Mouse (Mus musculus): ENCODE data around the gene Tbc1d17. TPM values are rescaled to one million over a fixed set of nuclear protein-coding genes. Genes with fewer than 3 reads are reported as not detected.

Gene Tbc1d17
- total RNA-seq, 2 experiments from 2014 or later = 87.9 to 92.0 TPM

- peak; percentile 70 to 81 for DNase-seq (ENCODE audit: low spot score in 2 of 2)
These were observed 21.0 kb upstream of the Tbc1d17 start, which contains the start of gene Ptov1 for GRCm38 (mm10) chr7:44869697-44870528. Gene Ptov1 (minus strand): TSS chr7:44869788.

- DNase-seq (ENCODE audit: low spot score in 2 of 2) = peak; percentile 50 to 53
These were observed 20.2 kb upstream of the Tbc1d17 start for GRCm38 (mm10) chr7:44868919-44869696.

- no peak for DNase-seq (ENCODE audit: low spot score in 2 of 2)
These were observed 19.6 kb upstream of the Tbc1d17 start for GRCm38 (mm10) chr7:44868465-44868864.

- no peak for DNase-seq (ENCODE audit: low spot score in 2 of 2)
These were observed 18.9 kb upstream of the Tbc1d17 start for GRCm38 (mm10) chr7:44867802-44868201.

DNA sequence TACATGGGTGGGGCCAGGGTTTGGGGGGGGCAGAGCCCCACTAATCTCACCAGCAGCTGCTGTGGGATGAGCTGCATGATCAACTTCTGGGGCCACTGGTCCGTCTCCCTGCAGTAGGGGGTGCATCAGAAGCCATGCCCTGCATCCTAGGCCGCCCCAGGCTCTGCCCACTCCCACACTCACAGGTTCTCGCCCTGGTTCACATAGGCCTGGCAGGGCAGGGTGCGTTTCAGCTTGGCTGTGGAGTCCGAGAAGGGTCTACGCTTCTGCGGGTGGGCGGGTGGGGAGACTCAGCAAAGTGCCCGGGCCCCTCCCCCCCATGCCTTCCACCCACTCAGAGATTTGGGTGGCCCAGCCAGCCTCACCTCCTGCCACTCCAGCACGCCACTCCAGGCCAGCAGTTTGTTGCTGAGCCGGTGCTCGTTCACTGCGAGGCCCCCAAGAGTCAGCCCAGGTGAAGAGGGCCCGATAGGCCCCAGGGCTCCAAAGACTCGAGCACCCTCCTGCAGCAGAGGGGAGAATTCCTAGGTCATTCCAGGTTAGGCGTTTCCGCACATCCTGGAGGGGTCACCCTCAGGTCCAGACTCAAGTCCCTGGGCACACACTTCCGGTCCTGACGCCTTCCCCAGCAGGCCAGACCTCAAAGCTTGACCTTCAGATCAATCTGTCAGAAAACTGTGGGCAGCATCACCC is 18.3 kb upstream of the Tbc1d17 start:
- DNase-seq (ENCODE audit: low spot score in 2 of 2) = no peak

DNA sequence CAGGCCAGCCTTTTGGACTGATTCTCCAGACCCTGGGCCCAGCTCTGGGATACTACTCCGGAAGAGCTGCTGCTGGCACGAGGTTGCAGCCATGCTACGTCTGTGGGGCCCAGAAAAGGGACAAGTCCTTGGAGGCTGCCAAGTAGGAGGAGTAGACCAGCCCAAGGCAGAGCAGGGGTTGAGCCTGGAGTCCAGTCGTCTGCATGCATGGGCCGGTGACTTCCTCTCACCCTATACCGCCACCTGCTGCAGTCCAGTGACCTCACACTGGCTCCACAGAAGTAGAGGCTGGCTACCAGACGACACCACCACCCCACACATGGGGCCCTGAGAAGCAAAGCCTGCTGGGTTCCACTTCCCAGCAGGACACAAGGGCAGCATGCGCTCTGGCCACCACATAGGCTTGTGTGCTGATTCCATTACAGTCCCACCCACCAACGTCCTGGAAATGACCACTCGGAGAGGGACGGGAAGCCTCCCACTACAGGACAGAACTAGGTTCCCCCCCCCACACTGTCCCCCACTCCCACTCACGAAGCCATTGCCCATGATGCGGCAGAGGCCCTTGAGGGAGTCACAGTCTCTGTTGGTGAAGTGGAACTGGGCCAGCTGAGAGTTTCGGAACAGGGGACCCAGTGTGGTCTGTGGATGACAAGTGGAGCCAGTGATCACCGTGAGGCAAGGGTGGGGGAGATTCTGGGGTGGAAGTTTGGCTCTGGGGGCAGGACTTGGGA is 17.6 kb upstream of the Tbc1d17 start:
- DNase-seq (ENCODE audit: low spot score in 2 of 2) = peak in 1 of 2 experiments; percentile 71

DNA sequence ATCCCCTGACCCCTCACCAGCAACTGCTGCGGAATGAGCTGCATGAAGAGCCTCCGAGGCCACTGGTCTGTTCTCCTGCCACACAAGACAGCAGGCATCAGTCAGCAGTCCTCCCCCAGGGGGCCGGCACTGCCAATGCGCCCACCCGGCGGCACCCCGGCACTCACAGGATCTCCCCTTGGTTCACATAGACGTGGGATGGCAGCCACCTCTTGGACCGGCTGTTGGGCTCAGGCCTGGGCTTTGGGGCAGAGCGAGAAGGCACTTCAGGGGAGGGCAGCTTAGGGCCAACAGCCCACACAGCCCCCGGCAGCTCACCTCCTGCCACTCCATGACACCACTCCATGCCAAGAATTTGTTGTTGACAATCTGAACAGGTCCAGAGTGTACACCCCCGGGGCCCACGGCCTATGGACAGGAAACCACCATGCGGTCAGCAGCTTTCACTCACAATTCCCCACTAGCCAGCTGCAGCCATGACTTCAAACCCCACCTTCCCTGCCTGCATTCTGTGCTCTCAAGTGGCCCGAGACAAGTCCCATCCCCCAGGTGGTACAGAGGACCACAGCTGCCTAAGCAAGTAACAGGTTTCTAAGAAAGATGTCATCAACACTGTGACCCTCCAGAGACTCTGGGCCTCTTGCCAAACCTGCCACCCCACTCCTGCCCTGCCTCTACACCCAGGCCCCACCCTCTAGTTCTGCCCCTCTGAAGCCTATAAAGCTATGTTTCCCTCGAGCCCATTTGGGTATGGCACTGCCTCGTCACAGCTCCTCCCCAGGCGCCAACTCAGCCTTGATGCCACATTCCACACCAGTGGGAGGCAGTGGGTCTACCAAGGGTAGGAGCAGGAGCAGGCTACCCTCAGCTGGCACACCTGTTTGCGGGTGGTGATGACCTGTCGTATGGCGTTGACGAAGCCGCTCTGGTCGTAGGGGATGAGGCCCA is 16.0 kb upstream of the Tbc1d17 start:
- no peak for DNase-seq (ENCODE audit: low spot score in 2 of 2)

- DNase-seq (ENCODE audit: low spot score in 2 of 2) = no peak
These were observed 15.2 kb upstream of the Tbc1d17 start for GRCm38 (mm10) chr7:44863982-44864494.

DNA sequence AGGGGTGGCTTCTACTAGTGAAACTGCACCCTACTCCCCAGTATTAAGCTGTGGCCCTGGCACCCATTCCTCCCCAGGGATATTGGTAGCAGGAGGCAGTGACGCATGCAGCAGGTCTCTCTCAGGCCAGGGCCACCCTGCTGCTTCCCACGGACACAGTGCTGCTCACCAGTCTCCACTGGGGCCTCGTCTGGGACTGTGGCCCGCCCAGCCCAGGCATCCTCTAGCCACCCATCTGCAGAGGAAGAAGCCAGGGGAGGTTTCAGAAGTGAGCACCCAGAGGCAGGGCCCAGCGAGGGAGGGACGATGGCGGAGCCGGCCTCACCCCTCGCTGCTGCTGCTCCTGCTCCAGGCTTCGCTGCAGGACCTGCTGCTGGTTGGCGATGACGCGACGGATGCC is 14.3 kb upstream of the Tbc1d17 start:
- no peak for DNase-seq (ENCODE audit: low spot score in 2 of 2)

DNA sequence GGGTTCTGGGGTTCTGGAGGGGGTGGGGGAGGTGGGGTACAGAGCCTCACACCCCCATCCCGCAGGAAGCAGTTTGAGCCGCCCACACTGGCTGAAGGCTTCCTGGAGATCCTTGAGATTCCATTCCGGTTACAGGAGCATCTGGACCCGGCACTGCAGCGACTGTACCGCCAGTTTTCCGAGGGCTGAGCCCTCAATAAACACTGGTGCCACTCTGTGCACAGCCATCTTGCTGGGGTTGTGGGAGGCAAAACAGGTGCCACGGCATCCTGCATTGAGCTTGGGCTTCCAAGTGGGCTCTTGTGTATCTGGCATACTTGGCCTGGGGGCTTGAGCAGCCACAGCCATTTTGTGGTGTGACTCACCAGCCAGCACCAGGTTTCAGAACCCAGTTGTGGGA is 13.6 kb upstream of the Tbc1d17 start:
- no peak for DNase-seq (ENCODE audit: low spot score in 2 of 2)

GRCm38 (mm10) chr7:44861429-44861816 is 12.5 kb upstream of the Tbc1d17 start:
- DNase-seq (ENCODE audit: low spot score in 2 of 2) = no peak

DNA sequence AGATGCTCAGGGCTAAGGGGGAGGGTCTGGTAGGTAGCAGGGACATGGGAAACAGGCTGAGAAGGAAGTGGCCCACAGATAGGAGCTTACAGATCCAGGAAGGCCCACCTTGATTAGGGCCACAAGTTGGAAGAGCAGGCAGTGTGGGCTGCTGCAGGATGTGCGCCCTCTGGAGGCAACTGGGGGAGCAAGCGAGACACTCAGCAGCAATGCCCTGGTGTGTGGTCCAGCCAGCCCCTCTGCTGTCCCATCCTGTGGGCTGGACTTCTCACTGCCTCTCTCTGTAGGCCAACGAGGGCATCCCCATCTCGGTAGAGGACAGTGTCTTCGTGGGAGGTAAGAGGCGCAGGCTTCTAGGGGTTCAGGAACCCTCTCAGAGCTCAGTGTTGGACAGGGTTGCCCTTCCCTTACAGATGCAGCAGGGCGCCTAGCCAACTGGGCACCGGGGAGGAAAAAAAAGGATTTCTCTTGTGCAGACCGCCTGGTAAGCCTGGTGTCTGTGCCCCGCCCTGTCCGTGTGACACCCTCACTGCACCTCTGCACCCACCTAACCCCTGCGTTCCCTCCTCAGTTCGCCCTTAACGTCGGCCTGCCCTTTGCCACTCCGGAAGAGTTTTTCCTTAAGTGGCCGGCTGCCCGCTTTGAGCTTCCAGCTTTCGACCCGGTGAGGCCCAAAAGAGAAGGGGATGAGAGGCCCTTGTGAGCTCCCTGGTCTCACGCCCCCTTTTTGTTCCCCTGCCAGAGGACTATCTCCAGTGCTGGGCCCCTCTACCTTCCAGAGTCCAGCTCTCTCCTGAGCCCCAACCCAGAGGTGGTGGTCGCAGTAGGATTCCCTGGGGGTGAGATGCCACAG is 11.9 kb upstream of the Tbc1d17 start:
- peak in 1 of 2 experiments; percentile 64 for DNase-seq (ENCODE audit: low spot score in 2 of 2)

- no peak for DNase-seq (ENCODE audit: low spot score in 2 of 2)
These were observed 11.0 kb upstream of the Tbc1d17 start for GRCm38 (mm10) chr7:44859896-44860295.

- no peak for DNase-seq (ENCODE audit: low spot score in 2 of 2)
These were observed 9.0 kb upstream of the Tbc1d17 start for GRCm38 (mm10) chr7:44857905-44858304.

DNA sequence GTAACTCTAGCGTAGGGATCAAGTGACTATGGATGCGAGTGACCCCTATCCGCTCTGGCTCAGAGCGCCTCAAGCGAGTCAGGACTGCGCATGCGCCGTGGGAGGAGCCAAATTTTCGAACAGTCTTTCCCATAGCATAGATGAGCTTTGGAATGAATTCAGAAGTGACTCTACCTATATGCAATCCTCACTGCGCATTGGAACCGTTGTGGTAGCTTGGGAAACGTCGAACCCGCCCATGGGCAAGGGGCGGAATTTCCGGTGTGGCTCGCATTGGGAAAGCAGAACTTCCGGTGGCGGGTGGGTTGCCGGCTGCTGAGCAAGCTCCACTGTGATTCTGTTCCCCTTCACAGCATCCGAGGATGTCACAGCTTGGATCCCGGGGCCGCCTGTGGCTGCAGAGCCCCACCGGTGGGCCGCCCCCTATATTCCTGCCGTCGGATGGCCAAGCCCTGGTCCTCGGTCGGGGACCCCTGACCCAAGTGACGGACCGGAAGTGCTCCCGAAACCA is 8.2 kb upstream of the Tbc1d17 start, which contains the start of gene Pnkp:
Gene Pnkp (plus strand): TSS at position 98 of the 511 bp plus-strand sequence.
- DNase-seq (ENCODE audit: low spot score in 2 of 2) = peak; percentile 56 to 79

DNA sequence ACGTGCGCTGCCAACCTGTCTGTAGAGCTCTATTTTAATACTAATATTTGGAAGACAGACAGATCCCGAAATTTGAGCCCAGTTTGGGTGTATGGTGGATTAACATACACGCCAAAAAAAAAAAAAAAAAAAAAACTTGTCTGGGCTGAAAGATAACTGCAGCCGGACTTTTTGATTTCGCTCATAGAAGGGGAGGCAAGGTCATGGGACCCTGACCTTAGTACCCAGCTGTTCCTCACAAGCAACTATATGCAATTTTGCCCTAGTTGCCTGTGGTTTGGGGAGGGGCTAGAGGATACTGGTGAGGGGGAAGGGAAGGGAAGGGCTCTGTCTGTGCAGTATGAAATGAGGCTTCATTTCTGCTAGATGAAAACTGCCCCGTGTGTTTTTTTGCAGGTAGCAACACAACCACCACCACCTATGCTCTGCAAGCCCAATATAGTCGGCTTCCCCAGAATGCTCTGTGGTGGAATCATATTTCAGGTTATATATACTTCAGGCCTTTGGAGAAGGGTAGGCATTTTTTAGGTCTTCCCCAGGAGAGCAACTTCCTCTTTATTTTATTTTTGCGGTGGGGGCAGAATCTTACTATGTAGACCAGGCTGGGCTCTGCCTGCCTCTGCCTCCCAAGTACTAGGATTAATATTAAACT is 7.5 kb upstream of the Tbc1d17 start:
- no peak for DNase-seq (ENCODE audit: low spot score in 2 of 2)

- DNase-seq (ENCODE audit: low spot score in 2 of 2) = no peak
These were observed 6.2 kb upstream of the Tbc1d17 start for GRCm38 (mm10) chr7:44855036-44855435.

Measured in adrenal gland, postnatal 4 days (tissue).